Mouse (Mus musculus) stomach, embryonic 16.5 days (tissue): ENCODE results near the gene Siglec1. TPM values are rescaled to one million over a fixed set of nuclear protein-coding genes. Genes with fewer than 3 reads are reported as not detected.

Source experiments
- ATAC-seq: fragments of 200-750 bp; cut with Nextera tagmentation; 2 replicates; pipeline ENCODE4 v1.8.0; 2017; ENCODE audit warnings: moderate number of reproducible peaks, moderate TSS enrichment; ENCODE audit not compliant: insufficient read depth, low FRiP score
- H3K27ac ChIP-seq: fragments of 300-500 bp; sonication (generic); 2 replicates; pipeline ENCODE4 v1.5.1; 2014; ENCODE audit warnings: low read length
- H3K27me3 ChIP-seq: fragments of 300-500 bp; sonication (generic); 2 replicates; pipeline ENCODE4 v1.6.1; 2014; ENCODE audit warnings: low read length, control low read depth, mixed read lengths; ENCODE audit not compliant: control insufficient read depth, insufficient read depth
- H3K36me3 ChIP-seq: fragments of 300-500 bp; sonication (generic); 2 replicates; pipeline ENCODE4 v1.6.1; 2014; ENCODE audit warnings: low read length; ENCODE audit not compliant: control insufficient read depth, insufficient read depth
- H3K4me1 ChIP-seq: fragments of 300-500 bp; sonication (generic); 2 replicates; pipeline ENCODE4 v1.6.1; 2014; ENCODE audit warnings: low read length, control low read depth, mixed read lengths; ENCODE audit not compliant: control insufficient read depth, insufficient read depth
- H3K4me2 ChIP-seq: fragments of 300-500 bp; sonication (generic); 2 replicates; pipeline ENCODE4 v1.6.1; 2014; ENCODE audit warnings: low read depth, low read length, mixed read lengths
- H3K4me3 ChIP-seq: fragments of 300-500 bp; sonication (generic); replicated peaks from 2 replicates; pipeline ENCODE4 v1.5.1; 2014; ENCODE audit warnings: mild to moderate bottlenecking, low read length
- H3K9ac ChIP-seq: fragments of 300-500 bp; sonication (generic); 2 replicates; pipeline ENCODE4 v1.6.1; 2014; ENCODE audit warnings: low read length
- H3K9me3 ChIP-seq: fragments of 300-500 bp; sonication (generic); replicated peaks from 2 replicates; pipeline ENCODE4 v1.6.1; 2016; ENCODE audit warnings: low read length, control low read depth; ENCODE audit not compliant: control insufficient read depth
- WGBS: fragments of 180-500 bp; shearing (Covaris S2); extraction: QIAGEN DNeasy Blood & Tissue Kit; methylation state at CpG from one replicate; pipeline ENCODE4 v1.1.7; 2014; 5-methylcytosine and 5-hydroxymethylcytosine counted together
- polyA plus RNA-seq: library from polyadenylated mRNA; unstranded; fragments of >200 nt; fragmentation: Nextera tagmentation; extraction: Ambion mirVana; gene quantifications from 2 replicates; pipeline ENCODE4 v1.2.1, GENCODE M21; 2015

Gene Siglec1
- polyA plus RNA-seq, 1 experiment from 2014 or later = 0.44 TPM

DNA sequence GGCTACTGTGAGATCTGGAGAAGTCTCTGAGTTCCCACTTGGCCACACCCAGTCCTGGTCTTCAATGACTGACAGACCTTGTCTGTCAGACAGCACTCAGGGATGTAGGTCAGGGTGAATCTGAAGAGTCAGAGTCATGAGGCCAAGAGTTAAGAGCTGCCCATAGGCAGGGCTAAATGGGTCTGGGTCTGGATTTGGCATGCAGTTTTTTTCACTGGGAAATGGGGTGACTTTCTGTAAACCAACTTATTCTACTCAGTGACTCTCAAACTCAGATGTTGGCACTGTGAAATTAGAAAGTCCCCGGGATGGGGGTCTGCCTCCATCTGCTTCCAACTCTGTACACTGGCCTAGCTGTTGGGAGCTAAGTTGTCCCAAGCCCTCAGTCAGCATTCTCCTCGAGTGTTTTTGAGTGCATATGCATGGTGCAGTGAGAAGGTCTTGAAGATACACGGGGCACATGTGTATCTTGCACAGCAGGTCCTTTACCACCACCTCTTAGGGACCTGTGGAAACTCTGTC is 42.1 kb upstream of the Siglec1 start:
- 78% methylated on average over 3 of the region's 3 CpGs for WGBS

DNA sequence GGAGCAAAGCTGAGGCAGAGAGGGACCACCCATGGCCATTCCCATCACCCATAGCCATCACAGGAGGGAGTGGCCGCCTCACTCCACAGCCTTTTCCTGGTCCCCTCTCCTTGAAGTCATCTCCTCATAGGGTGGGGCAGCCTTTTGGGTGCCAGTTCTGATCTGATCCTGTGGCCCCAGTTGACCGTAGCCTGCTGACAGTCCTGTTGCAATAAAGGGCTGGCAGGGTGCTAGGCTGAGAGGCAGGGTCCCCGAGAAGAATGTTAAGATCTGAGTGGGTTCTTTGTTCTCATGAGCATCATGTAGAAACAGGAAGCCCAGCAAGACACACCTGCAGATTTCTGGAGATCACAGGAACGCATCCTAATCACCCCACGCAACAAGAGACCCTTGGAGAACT is 41.6 kb upstream of the Siglec1 start:
- peaks cover 25% of the 10 kb centered on the region for H3K4me1 ChIP-seq
- no peak overlapping the region for H3K27ac ChIP-seq
- no peaks in the 10 kb centered on the region for H3K9me3 ChIP-seq
- no peak for ATAC-seq
- H3K4me3 ChIP-seq = peak overlapping the region; percentile 73
- H3K4me2 ChIP-seq = peak overlapping the region; percentile 68
- 79% methylated on average over 5 of the region's 5 CpGs for WGBS
- no peaks in the 10 kb centered on the region for H3K36me3 ChIP-seq
- peak overlapping the region; percentile 87 for H3K9ac ChIP-seq
- no peaks in the 10 kb centered on the region for H3K27me3 ChIP-seq

More for the DNA sequence above, 42.1 kb upstream of the Siglec1 start:
- Histone ChIP-seq H3K9ac (peak overlapping the region; percentile 87), H3K4me2 (peak overlapping the region; percentile 68), H3K9me3 (no peaks in the 10 kb centered on the region), H3K4me3 (peak overlapping the region; percentile 73), H3K4me1 (peaks cover 25% of the 10 kb centered on the region), H3K27ac (no peak overlapping the region), H3K27me3 (no peaks in the 10 kb centered on the region), H3K36me3 (no peaks in the 10 kb centered on the region)
- no peak for ATAC-seq

DNA sequence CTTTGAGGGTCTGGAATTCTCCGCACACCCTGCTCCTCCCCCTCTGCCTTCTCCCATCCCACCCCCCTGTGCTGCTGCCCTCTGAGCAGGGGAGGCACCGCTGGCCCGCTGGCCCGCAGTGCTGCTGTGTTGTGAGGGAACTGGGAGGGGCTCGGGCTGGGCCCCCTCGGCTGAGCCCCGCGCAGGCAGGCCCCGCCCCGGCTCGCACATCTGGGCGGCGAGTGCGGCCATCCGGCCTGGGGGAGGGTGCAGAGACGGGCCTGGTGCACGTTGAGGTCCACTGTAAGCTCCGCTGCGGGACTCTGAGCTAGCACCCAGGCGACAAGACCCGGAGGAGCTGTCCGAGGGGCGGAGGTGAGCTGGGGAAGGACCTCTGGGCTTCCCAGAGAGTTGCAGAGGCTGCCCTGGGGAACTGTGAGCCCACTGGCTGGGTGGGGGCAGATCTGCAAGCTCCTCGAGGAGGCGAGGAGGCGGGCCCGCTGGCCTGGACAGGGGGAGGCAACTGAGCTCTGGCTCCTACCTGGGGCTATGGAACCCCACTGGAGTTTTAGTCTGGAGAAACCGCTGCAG is 40.7 kb upstream of the Siglec1 start, which contains the start of gene Hspa12b:
TSS of gene Hspa12b (plus strand) at position 120 of the 570 bp plus-strand sequence.
- no peaks in the 10 kb centered on the region for H3K9me3 ChIP-seq
- no peaks in the 10 kb centered on the region for H3K36me3 ChIP-seq
- 2% methylated on average over 28 of the region's 28 CpGs for WGBS
- H3K4me1 ChIP-seq = peaks cover 25% of the 10 kb centered on the region
- peak; percentile 94 for ATAC-seq
- peak within 1 kb of the TSS; percentile 85 for H3K27ac ChIP-seq
- H3K27me3 ChIP-seq = no peaks in the 10 kb centered on the region
- peak within 1 kb of the TSS; percentile 68 for H3K4me2 ChIP-seq
- peak within 1 kb of the TSS; percentile 87 for H3K9ac ChIP-seq
- H3K4me3 ChIP-seq = peak within 1 kb of the TSS; percentile 73

DNA sequence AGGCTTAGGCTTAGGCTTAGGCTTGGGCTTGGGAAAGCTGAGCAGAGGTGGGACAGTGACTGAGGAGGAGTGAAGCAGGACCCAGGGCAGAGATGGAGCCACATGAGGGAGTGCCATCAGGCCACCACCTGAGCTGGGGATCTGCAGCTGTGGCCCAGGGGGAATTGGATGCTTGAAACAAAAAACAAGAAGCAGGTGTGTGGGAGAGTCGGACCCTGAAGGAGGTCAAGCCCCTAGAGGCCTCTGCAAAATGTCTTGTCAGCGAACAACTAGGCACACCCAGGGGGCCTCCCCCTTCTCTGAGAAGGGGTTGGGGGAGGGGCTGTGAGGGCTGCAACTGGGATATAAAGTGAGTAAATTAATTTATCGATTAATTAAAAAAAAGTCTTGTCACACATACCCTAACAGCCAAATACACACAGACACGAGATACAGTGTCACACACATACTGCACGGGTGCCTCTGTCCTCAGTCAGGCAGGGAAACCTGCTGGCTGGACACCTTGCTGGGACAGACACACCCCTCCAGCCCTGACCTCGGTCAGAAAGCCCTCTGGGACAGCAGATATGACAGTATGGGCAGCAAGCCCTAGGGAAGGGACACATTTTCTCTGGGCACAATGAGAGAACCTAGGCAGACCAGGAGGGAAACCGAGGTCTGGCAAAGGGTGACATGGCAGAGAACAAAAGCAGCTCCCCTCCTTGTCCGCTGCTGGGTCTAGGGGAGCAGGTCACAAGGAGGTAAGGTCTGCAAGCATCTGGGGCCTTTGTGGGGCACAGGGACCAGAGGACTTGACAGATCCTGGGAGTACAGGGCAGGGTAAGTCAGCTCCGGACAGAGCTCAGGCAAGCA is 39.6 kb upstream of the Siglec1 start:
- peak overlapping the region; percentile 68 for H3K4me2 ChIP-seq
- no peak for ATAC-seq
- peak overlapping the region; percentile 87; the same call in 1 of the 2 replicates for H3K9ac ChIP-seq
- no peaks in the 10 kb centered on the region for H3K36me3 ChIP-seq
- peaks cover 25% of the 10 kb centered on the region for H3K4me1 ChIP-seq
- no peaks in the 10 kb centered on the region for H3K27me3 ChIP-seq
- H3K9me3 ChIP-seq = no peaks in the 10 kb centered on the region
- peak overlapping the region; percentile 85; the same call in 1 of the 2 replicates for H3K27ac ChIP-seq
- H3K4me3 ChIP-seq = no peak overlapping the region
- 58% methylated on average over 9 of the region's 9 CpGs for WGBS

DNA sequence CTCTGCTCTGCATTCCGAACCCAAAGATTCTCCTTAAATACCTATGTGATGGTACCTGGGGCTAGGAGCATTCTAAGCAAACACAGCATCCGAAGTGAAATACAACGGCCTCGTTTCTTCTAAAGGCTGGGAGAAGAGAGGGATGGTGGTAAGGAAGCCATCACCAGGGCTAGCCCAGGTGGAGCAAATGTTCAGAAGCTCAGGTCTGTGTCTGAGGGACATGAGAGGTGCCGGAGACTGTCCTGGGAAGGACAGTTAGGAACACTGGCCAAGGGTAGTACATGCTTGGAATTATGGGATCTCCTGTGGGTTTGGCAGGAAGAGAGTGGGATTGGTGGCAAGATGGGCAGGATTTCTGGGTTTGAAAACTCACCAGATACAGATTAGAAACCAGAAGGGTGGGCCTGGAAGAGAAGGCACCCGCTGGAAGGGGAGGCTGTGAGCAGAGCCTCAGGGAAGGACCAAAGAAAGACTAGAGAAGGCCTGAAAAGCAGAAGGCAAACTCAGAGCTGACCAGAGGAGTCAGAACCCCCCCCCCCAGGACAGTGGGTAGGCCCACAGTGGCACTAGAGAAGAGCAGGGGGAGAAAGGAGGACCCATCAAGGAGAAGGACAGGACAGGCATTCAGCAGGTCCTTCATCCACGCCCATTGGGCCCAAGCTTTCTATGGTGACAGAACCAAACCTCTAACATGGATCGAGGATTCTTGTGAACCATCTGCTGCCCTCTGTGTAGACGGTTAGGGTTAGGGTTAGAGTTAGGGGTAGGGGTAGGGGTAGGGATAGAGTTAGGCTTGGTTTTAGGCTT is 38.8 kb upstream of the Siglec1 start:
- Histone ChIP-seq H3K4me1 (peaks cover 25% of the 10 kb centered on the region), H3K4me2 (no peak overlapping the region), H3K9me3 (no peaks in the 10 kb centered on the region), H3K4me3 (no peak overlapping the region), H3K9ac (no peak overlapping the region), H3K27ac (no peak overlapping the region), H3K27me3 (no peaks in the 10 kb centered on the region), H3K36me3 (no peaks in the 10 kb centered on the region)
- no peak for ATAC-seq
- WGBS = 91% methylated on average over 9 of the region's 9 CpGs

DNA sequence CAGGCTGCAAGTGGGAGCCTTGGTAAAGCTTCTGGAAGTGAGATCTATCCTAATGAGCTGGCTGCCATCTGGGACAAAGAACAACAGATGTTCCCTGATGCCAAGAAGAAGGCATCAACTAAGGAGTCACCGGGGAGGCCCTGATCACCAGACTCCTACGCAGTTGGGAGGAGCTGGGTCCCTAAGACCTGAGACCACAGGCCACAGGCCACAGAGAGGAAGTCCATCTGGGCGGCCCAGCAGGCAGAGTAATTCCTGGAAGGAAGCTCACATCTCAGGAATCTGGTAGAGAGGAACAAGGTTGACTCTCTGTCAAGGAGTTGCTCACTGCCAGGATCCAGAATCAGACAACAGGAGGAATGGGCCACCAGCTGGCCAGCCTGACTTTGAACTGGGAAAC is 37.6 kb upstream of the Siglec1 start:
- no peaks in the 10 kb centered on the region for H3K27me3 ChIP-seq
- no peak overlapping the region for H3K9ac ChIP-seq
- H3K36me3 ChIP-seq = no peaks in the 10 kb centered on the region
- ATAC-seq = no peak
- H3K4me3 ChIP-seq = no peak overlapping the region
- 59% methylated on average over 3 of the region's 3 CpGs for WGBS
- peak overlapping the region; percentile 38 for H3K27ac ChIP-seq
- peaks cover 19% of the 10 kb centered on the region for H3K4me1 ChIP-seq
- H3K4me2 ChIP-seq = no peak overlapping the region
- H3K9me3 ChIP-seq = no peaks in the 10 kb centered on the region

DNA sequence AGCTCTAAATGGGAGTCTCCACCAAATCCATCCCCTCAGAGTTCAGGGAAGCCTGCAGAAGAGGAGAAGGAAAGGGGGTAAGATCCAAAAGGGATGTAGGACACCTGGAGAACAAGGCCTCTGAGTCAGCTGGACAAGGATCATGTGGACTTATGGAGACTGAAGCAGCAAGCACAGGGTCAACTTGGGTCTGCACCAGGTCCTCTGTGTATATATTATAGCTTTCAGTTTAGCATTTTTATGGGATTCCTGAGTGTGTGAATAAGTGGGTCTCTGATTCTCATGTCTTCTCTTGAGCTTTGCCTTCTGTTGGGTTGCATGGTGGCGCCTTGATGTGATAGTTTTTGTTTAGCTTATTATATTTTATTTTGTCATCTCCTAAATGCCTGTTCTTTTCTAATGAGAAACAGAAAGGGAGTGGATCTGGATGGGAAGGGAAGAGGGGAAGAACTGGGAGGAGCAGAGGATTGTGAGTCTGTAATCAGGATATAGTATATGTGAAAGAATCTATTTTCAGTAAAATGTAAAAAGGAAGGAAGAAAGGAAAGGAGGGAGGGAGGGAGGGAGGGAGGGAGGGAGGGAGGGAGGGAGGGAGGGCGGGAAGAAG is 32.5 kb upstream of the Siglec1 start:
- peaks cover 3% of the 10 kb centered on the region; the same call in 1 of the 2 replicates for H3K4me1 ChIP-seq
- H3K36me3 ChIP-seq = no peaks in the 10 kb centered on the region
- peak; percentile 95 for ATAC-seq
- 50% methylated on average over 2 of the region's 2 CpGs for WGBS
- H3K9me3 ChIP-seq = no peaks in the 10 kb centered on the region
- H3K27me3 ChIP-seq = no peaks in the 10 kb centered on the region
- no peak overlapping the region for H3K27ac ChIP-seq
- no peak overlapping the region for H3K4me2 ChIP-seq
- no peak overlapping the region for H3K4me3 ChIP-seq
- no peak overlapping the region for H3K9ac ChIP-seq

DNA sequence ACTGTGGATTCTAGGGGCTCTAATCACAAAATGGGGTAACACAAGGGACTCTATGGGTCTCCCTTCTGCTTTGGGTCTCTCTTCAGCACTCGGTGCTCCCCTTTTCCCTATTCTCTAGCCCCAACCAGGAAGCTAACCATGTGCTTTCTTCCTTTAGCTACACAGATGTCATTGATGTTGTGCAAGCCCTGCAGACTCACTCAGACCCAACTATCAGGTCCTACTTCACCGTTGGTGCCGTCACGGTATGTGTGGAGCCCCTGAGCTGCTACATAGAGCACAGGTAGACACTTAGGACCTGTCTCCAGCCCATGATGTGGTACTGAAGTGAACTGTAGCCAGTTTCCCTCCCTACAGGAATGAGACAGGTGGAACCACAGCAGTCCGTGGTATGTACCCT is 19.4 kb upstream of the Siglec1 start:
- WGBS = 79% methylated on average over 5 of the region's 5 CpGs
- ATAC-seq = no peak
- Histone ChIP-seq H3K4me1 (no peaks in the 10 kb centered on the region), H3K9me3 (no peaks in the 10 kb centered on the region), H3K27ac (no peak overlapping the region), H3K4me3 (no peak overlapping the region), H3K9ac (no peak overlapping the region), H3K27me3 (no peaks in the 10 kb centered on the region), H3K4me2 (no peak overlapping the region), H3K36me3 (no peaks in the 10 kb centered on the region)
